Mouse (Mus musculus) ES-Bruce4 (cell line): ENCODE results near the gene Pdrg1. TPM values are rescaled to one million over a fixed set of nuclear protein-coding genes. Genes with fewer than 3 reads are reported as not detected.

Experiments used
- H3K27ac ChIP-seq: 2 replicates; pipeline ENCODE4 v1.5.1; 2012; ENCODE audit warnings: low read length, inconsistent platforms; ENCODE audit not compliant: insufficient read depth
- H3K27me3 ChIP-seq: 2 replicates; pipeline ENCODE4 v1.6.1; 2012; ENCODE audit warnings: mild to moderate bottlenecking, low read length, inconsistent platforms; ENCODE audit not compliant: control insufficient read depth, poor library complexity, insufficient read depth, severe bottlenecking
- H3K36me3 ChIP-seq: 2 replicates; pipeline ENCODE4 v1.6.1; 2012; ENCODE audit warnings: inconsistent platforms, mild to moderate bottlenecking, low read length, moderate library complexity; ENCODE audit not compliant: control insufficient read depth, poor library complexity, insufficient read depth, severe bottlenecking
- H3K4me1 ChIP-seq: one replicate; pipeline ENCODE4 v1.8.1; 2011; ENCODE audit warnings: low read length; ENCODE audit not compliant: control insufficient read depth, insufficient read depth
- H3K4me3 ChIP-seq: 2 replicates; pipeline ENCODE4 v1.5.1; 2011; ENCODE audit warnings: low read depth, mild to moderate bottlenecking, low read length
- H3K9ac ChIP-seq: 2 replicates; pipeline ENCODE4 v1.6.1; 2012; ENCODE audit warnings: low read depth, mild to moderate bottlenecking, inconsistent platforms; ENCODE audit not compliant: poor library complexity, severe bottlenecking
- H3K9me3 ChIP-seq: replicated peaks from 2 replicates; pipeline ENCODE4 v1.6.1; 2012; ENCODE audit warnings: mild to moderate bottlenecking, low read length, inconsistent platforms; ENCODE audit not compliant: control insufficient read depth, poor library complexity, insufficient read depth, severe bottlenecking
- CTCF ChIP-seq: IDR thresholded peaks from one replicate; pipeline ENCODE4 v1.8.1; 2011; ENCODE audit warnings: low read depth, low read length
- EP300 ChIP-seq: IDR thresholded peaks from 2 replicates; pipeline ENCODE4 v1.6.1; 2011; ENCODE audit warnings: low read depth, low read length; ENCODE audit not compliant: insufficient read depth
- POLR2A ChIP-seq: IDR thresholded peaks from one replicate; pipeline ENCODE4 v1.8.1; 2011; ENCODE audit warnings: low read length; ENCODE audit not compliant: insufficient read depth
- polyA plus RNA-seq: library from polyadenylated mRNA; stranded (reverse); fragments of >200 nt; gene quantifications from 2 replicates; pipeline ENCODE4 v1.2.4, GENCODE M21; 2011; ENCODE audit warnings: low read depth; ENCODE audit not compliant: missing spikeins, insufficient read depth, insufficient read length

Pdrg1 gene
- polyA plus RNA-seq, 1 experiment, result 44.2 TPM

DNA sequence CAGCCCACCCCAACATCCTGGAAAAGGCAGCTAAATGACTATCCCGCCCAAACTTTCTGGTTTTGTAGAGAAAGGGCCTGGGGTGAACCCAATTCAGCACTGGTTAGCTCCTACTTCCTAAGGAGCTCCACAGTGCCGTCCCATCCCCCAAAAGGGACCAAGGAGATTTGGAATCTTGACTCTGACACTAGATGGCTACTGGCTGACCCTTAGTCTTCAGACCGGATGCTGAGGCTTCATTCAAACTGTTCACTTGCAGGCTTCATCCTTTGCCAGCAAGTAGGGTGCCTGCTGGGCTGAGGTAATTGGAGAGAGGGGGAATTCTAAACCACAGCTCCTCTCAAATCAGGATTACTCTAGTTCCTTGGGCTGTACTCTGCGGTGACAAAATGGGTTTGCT lies 17.7 kb upstream of the Pdrg1 start:
- no peaks in the 10 kb centered on the region for H3K9me3 ChIP-seq
- H3K4me1 ChIP-seq, result no peaks in the 10 kb centered on the region
- TF ChIP-seq EP300, result no peak
- TF ChIP-seq CTCF, result no peak
- TF ChIP-seq POLR2A, result no peak
- no peak overlapping the region for H3K27ac ChIP-seq
- no peaks in the 10 kb centered on the region for H3K27me3 ChIP-seq
- no peak overlapping the region for H3K9ac ChIP-seq
- no peak overlapping the region for H3K4me3 ChIP-seq
- H3K36me3 ChIP-seq, result no peaks in the 10 kb centered on the region

DNA sequence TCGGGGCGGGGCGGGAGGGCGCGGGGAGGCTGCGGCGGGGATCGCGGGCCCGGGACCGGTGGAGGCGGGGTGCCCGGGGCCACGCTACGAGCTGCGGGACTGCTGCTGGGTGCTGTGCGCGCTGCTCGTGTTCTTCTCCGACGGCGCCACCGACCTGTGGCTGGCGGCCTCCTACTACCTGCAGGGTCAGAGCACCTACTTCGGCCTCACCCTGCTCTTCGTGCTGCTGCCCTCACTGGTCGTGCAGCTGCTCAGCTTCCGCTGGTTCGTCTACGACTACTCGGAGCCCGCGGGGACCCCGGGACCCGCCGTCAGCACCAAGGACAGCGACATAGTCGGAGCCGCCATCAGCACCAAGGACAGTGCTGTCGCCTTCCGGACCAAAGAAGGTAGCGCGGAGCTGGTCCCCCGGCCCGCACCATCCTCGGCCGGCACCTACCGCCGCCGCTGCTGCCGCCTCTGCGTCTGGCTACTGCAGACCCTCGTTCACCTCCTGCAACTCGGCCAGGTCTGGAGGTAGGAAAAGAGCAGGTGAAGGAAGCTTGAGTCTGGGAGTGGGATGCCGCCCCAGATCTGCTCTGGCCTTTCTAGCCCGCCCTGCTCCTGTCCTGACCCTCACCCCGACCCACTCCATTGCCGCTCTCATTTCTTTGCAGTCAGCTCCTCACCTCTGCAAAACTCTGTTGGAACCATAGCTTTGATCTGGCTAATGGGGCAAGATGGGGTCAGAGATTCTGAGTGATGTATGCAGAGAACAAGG lies 17.0 kb upstream of the Pdrg1 start:
- no peaks in the 10 kb centered on the region for H3K27me3 ChIP-seq

DNA sequence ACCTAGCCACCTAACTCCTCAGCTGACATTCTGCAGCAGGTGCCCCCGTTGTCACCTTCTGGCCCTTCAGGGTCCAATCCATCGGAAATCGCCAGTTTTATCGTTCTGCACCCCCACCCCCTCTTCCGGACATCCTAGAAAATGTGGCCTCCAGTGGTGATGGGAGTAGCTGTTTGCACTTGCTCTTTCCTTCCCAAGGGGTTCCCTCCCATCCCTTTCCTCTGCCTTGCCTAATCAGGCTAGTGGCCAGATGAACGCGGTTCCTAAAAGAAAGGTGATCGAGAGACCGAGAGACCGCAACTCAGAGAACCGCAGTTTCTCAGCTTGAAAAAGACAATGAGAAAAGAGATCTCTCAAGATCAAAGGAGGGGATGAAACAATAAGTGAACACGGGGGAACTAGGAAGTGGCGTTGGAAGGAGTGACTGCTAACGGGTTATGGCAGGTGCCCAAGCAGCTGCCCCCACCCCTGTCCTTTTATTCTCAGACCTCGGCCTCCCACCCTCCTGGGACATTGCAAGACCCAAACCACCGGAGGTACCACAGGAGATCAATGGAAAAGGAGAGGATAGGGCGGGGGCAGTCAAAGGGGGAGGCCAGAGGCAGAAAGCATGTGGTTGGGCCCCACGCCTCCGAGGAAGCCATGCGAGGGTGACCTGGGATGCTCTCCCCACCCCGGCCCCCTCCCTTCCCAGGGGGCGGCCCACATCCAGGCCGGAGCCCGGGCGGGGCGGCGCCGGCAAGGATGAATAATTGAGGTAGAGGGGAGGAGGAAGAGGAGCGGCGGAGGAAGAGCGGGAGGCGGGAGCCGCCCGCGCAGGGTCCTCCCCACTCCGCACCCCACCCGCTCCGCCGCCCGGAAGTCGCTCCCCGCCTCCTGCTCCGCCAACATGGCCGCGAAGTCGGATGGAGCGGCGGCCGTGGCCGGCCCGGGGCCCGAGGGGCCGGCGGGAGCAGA lies 16.2 kb upstream of the Pdrg1 start, which contains the start of gene Xkr7:
Gene Xkr7 (plus strand): TSS at position 727 of the 957 bp plus-strand sequence.
- H3K9ac ChIP-seq, result peak within 1 kb of the TSS; percentile 46

More for the DNA sequence above, 17.0 kb upstream of the Pdrg1 start:
- H3K9me3 ChIP-seq, result no peaks in the 10 kb centered on the region
- no peak for TF ChIP-seq CTCF
- TF ChIP-seq POLR2A, result no peak
- TF ChIP-seq EP300, result no peak
- H3K4me1 ChIP-seq, result no peaks in the 10 kb centered on the region
- H3K4me3 ChIP-seq, result peak overlapping the region; percentile 54
- peak overlapping the region; percentile 46 for H3K9ac ChIP-seq
- no peaks in the 10 kb centered on the region for H3K36me3 ChIP-seq
- no peak overlapping the region for H3K27ac ChIP-seq

DNA sequence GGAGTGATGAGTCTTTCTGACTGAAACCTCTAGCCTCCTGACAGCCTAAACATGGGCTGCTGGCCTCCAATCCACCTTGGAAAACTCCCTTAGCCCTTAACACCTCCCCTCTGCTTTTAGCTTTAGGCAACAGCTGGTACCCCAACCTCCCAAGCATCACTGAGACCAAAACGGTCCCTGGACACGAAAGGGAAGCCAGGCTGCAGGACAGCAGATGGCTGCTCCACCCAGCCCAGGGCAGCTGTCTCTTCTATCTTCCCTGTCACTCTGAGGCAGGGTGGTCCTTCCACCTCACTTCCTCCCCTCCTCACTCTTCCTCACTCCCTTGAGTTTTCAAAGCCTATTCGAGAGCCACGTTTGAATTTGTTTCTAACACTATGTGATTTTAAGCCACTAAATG lies 15.2 kb upstream of the Pdrg1 start:
- Histone ChIP-seq H3K9me3 (no peaks in the 10 kb centered on the region), H3K9ac (no peak overlapping the region), H3K4me1 (no peaks in the 10 kb centered on the region), H3K27ac (no peak overlapping the region), H3K4me3 (no peak overlapping the region), H3K27me3 (0 out of 2 replicates have a peak, but pooled peaks cover 2% of the 10 kb centered on the region), H3K36me3 (no peaks in the 10 kb centered on the region)
- TF ChIP-seq POLR2A (no peak), EP300 (no peak), CTCF (no peak)

More for the DNA sequence above, 16.2 kb upstream of the Pdrg1 start, which contains the start of gene Xkr7:
- no peaks in the 10 kb centered on the region for H3K4me1 ChIP-seq
- H3K9me3 ChIP-seq, result no peaks in the 10 kb centered on the region
- no peaks in the 10 kb centered on the region for H3K36me3 ChIP-seq
- no peak within 1 kb of the TSS for H3K27ac ChIP-seq
- H3K4me3 ChIP-seq, result peak within 1 kb of the TSS; percentile 77
- TF ChIP-seq CTCF, result no peak
- no peak for TF ChIP-seq POLR2A
- no peak for TF ChIP-seq EP300
- 0 out of 2 replicates have a peak, but pooled peaks cover 2% of the 10 kb centered on the region for H3K27me3 ChIP-seq

DNA sequence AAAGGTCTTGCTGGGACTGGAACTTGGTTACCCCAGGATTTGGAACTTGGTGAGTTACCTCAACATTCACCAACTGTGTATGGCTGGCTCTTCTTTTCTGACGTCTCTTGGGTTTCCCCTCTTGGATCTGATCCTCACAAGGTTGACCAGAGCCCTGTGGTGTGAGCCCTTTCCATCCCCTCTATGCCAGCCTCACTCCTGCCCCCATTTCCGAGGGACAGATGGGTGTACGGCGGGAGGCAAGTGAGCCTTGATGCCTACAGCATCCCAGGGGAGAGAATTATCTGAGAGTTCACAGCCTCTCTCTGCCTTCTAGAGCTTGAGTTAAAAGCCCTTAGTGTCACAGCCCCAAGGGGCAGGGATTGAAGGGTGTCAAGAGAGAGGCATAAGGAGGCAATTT lies 12.3 kb upstream of the Pdrg1 start:
- H3K27ac ChIP-seq, result no peak overlapping the region
- no peak overlapping the region for H3K4me3 ChIP-seq
- no peaks in the 10 kb centered on the region for H3K9me3 ChIP-seq
- H3K4me1 ChIP-seq, result no peaks in the 10 kb centered on the region
- TF ChIP-seq EP300, result no peak
- no peak for TF ChIP-seq POLR2A
- no peak for TF ChIP-seq CTCF
- no peak overlapping the region for H3K9ac ChIP-seq
- 0 out of 2 replicates have a peak, but pooled peaks cover 2% of the 10 kb centered on the region for H3K27me3 ChIP-seq
- no peaks in the 10 kb centered on the region for H3K36me3 ChIP-seq
